Mouse (Mus musculus): ENCODE measurements around the gene Lsmem1. TPM values are rescaled to one million over a fixed set of nuclear protein-coding genes. Genes with fewer than 3 reads are reported as not detected.
"Not testable (repeated sequence)": the region's sequence is repeated elsewhere in the genome, so short reads cannot be mapped to it uniquely, and the experiment has no call there.

Lsmem1 gene
- total and polyA plus RNA-seq, 2 experiments from 2014 or later = 9.2 to 24.3 TPM

DNA sequence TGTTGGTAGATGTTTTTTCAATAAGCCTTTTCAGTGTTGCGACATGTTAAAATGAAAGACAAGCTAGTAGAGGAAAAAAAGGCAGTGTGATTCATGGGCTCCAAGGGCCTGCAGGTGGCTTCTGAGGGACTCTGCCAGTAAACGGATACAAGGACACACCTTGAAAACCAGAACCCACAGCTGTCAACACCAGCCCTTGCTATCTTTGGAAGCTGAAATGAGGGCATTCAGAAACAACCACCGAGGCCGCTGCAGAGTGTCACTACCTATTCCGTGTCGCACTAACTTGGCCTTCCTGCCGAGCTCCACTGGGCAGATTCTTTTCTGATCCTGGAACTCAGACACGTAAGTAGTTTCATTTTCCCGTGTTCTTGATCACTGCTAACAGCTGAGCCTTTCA is 863 bp downstream of the Lsmem1 start:
- Histone ChIP-seq H3K4me2 (ENCODE audit: low read depth, low read length) (peak overlapping the region; percentile 64), H3K27me3 (ENCODE audit: control insufficient read depth, insufficient read depth, low read length) (no peaks in the 10 kb centered on the region), H3K4me1 (ENCODE audit: control insufficient read depth, insufficient read depth) (no peaks in the 10 kb centered on the region), H3K36me3 (replicated peaks; ENCODE audit: control insufficient read depth, insufficient read depth, low read length) (peaks cover 21% of the 10 kb centered on the region), H3K4me3 (ENCODE audit: low read depth, low read length) (peak overlapping the region; percentile 46), H3K27ac (ENCODE audit: low read depth) (peak overlapping the region; percentile 98), H3K9ac (replicated peaks; ENCODE audit: low read depth, low read length) (peak overlapping the region; percentile 66), H3K9me3 (replicated peaks; ENCODE audit: control insufficient read depth, low read length) (no peaks in the 10 kb centered on the region)
- TF ChIP-seq CTCF (IDR thresholded peaks at IDR 0.05; ENCODE audit: low read depth) (no peak), EP300 (IDR thresholded peaks at IDR 0.05; ENCODE audit: low read depth) (0 out of 2 replicates have a peak, but pooled peaks have one; percentile 51)
- peak; percentile 80 for DNase-seq (ENCODE audit: low spot score)
- peak; percentile 76 for ATAC-seq (ENCODE audit: insufficient read depth, low read depth)
- 24% methylated on average over 9 of the region's 9 CpGs for WGBS

DNA sequence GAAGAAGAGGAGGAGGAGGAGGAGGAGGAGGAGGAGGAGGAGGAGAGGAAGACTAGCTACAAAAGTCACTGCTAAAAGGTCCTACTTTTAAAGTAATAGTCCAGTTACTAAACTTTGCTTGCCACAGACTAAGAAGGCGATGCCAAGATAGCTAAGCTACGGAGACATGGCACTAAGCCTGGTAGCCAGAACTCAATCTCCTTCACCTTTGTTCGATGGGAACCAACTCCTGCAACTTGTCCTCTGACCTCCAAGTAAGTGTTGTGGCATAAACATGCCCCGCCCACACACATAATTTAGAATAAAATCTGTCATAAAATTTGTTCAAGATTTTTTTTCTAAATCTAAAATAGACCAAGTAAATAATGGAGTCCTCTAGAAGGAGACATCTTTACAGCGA is 1.3 kb downstream of the Lsmem1 start:
- DNase-seq (ENCODE audit: low spot score) (no peak), ATAC-seq (ENCODE audit: insufficient read depth, low read depth) (peak; percentile 24; the same call in 1 of the 2 replicates)
- 41% methylated on average over 5 of the region's 5 CpGs for WGBS
- Histone ChIP-seq H3K9ac (replicated peaks; ENCODE audit: low read depth, low read length) (peak overlapping the region; percentile 66), H3K27me3 (ENCODE audit: control insufficient read depth, insufficient read depth, low read length) (no peaks in the 10 kb centered on the region), H3K27ac (ENCODE audit: low read depth) (peak overlapping the region; percentile 98), H3K4me2 (ENCODE audit: low read depth, low read length) (peak overlapping the region; percentile 64), H3K4me1 (ENCODE audit: control insufficient read depth, insufficient read depth) (no peaks in the 10 kb centered on the region), H3K4me3 (ENCODE audit: low read depth, low read length) (peak overlapping the region; percentile 46), H3K36me3 (replicated peaks; ENCODE audit: control insufficient read depth, insufficient read depth, low read length) (peaks cover 17% of the 10 kb centered on the region), H3K9me3 (replicated peaks; ENCODE audit: control insufficient read depth, low read length) (no peaks in the 10 kb centered on the region)
- no peak for TF ChIP-seq CTCF (IDR thresholded peaks at IDR 0.05; ENCODE audit: low read depth)
- TF ChIP-seq EP300 (IDR thresholded peaks at IDR 0.05; ENCODE audit: low read depth) = no peak

DNA sequence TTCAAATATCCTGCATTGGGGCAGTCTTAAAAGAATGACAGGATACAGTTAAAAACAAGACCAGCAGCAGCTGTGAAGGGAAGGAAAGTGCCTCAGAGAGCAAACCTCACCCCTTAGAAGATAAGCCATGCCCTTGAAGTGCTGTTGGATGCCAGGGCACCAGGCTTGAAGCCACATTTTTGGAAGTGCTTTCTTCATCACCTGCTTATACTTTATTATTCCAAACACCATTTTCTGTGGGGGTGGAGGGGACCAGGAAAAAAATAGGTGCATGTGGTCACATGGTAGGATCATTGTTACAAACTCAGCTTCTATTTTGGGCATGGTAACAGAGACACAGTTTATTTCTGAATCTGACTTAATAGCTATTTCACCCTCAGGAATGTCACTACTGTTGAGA is 1.8 kb downstream of the Lsmem1 start:
- peak; percentile 81 for ATAC-seq (ENCODE audit: insufficient read depth, low read depth)
- Histone ChIP-seq H3K9ac (replicated peaks; ENCODE audit: low read depth, low read length) (no peak overlapping the region), H3K4me1 (ENCODE audit: control insufficient read depth, insufficient read depth) (no peaks in the 10 kb centered on the region), H3K36me3 (replicated peaks; ENCODE audit: control insufficient read depth, insufficient read depth, low read length) (peaks cover 12% of the 10 kb centered on the region), H3K4me2 (ENCODE audit: low read depth, low read length) (peak overlapping the region; percentile 64; the same call in 1 of the 2 replicates), H3K4me3 (ENCODE audit: low read depth, low read length) (peak overlapping the region; percentile 3; the same call in 1 of the 2 replicates), H3K27me3 (ENCODE audit: control insufficient read depth, insufficient read depth, low read length) (no peaks in the 10 kb centered on the region), H3K27ac (ENCODE audit: low read depth) (peak overlapping the region; percentile 86), H3K9me3 (replicated peaks; ENCODE audit: control insufficient read depth, low read length) (no peaks in the 10 kb centered on the region)
- TF ChIP-seq EP300 (IDR thresholded peaks at IDR 0.05; ENCODE audit: low read depth) (no peak; the same call in 1 of the 2 replicates), CTCF (IDR thresholded peaks at IDR 0.05; ENCODE audit: low read depth) (no peak)
- DNase-seq (ENCODE audit: low spot score) = peak; percentile 91

DNA sequence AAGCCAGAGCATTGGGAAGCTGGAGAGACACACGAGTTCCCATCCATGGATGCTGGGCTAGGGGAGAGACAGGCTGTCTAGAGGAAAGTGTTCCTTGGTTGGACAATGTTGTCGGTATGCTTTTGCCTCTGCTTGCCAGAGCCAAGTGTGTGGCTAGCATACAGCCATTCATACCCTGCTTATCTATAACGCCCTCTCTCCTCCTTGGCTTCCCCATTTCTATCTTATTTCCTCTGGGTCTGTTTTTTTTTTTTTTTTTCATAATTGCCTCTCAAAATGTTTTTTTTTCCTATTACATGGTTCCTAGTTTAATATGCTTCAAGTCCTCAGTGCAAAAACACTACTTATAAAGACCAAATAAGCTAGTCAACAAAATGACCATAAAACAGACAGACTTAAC is 13.8 kb downstream of the Lsmem1 start:
- Histone ChIP-seq H3K4me2 (ENCODE audit: low read depth, low read length) (no peak overlapping the region), H3K27ac (ENCODE audit: low read depth) (no peak overlapping the region), H3K4me1 (ENCODE audit: control insufficient read depth, insufficient read depth) (no peaks in the 10 kb centered on the region), H3K9ac (replicated peaks; ENCODE audit: low read depth, low read length) (no peak overlapping the region), H3K27me3 (ENCODE audit: control insufficient read depth, insufficient read depth, low read length) (no peaks in the 10 kb centered on the region), H3K36me3 (replicated peaks; ENCODE audit: control insufficient read depth, insufficient read depth, low read length) (peaks cover 5% of the 10 kb centered on the region; the same call in 1 of the 2 replicates), H3K4me3 (ENCODE audit: low read depth, low read length) (no peak overlapping the region), H3K9me3 (replicated peaks; ENCODE audit: control insufficient read depth, low read length) (peaks cover 6% of the 10 kb centered on the region; the same call in 1 of the 2 replicates)
- WGBS = 65% methylated on average over 3 of the region's 3 CpGs
- no peak for ATAC-seq (ENCODE audit: insufficient read depth, low read depth)
- TF ChIP-seq CTCF (IDR thresholded peaks at IDR 0.05; ENCODE audit: low read depth) (no peak), EP300 (IDR thresholded peaks at IDR 0.05; ENCODE audit: low read depth) (no peak)
- no peak for DNase-seq (ENCODE audit: low spot score)

DNA sequence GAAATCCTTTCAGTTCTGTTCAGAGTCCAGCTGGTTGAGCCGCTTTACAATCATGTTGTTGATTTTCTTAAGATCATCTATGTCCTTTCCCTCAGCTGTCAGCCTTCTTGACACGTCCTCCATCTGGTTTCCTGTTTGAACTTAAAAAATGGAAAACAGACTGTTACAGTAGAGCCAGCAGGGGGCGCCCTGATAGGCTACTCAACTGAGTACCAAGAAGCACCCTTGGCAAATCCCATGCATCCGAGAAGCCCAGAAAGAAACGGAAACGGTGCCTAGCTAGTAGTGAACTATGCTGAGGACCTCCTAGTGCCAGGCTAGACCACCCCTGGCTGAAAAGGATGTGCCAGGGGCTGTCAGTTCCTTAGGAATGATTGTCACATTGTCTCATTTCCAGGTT is 22.2 kb downstream of the Lsmem1 start:
- no peak overlapping the region for H3K9ac ChIP-seq (replicated peaks; ENCODE audit: low read depth, low read length)
- 45% methylated on average over 6 of the region's 6 CpGs for WGBS
- peak; percentile 53 for TF ChIP-seq CTCF (IDR thresholded peaks at IDR 0.05; ENCODE audit: low read depth)
- TF ChIP-seq EP300 (IDR thresholded peaks at IDR 0.05; ENCODE audit: low read depth) = no peak
- 0 out of 2 replicates have a peak, but pooled peaks cover 14% of the 10 kb centered on the region for H3K36me3 ChIP-seq (replicated peaks; ENCODE audit: control insufficient read depth, insufficient read depth, low read length)
- no peak overlapping the region for H3K4me2 ChIP-seq (ENCODE audit: low read depth, low read length)
- DNase-seq (ENCODE audit: low spot score) (peak; percentile 15), ATAC-seq (ENCODE audit: insufficient read depth, low read depth) (no peak)
- H3K27ac ChIP-seq (ENCODE audit: low read depth) = no peak overlapping the region
- H3K27me3 ChIP-seq (ENCODE audit: control insufficient read depth, insufficient read depth, low read length) = no peaks in the 10 kb centered on the region
- H3K9me3 ChIP-seq (replicated peaks; ENCODE audit: control insufficient read depth, low read length) = peaks cover 6% of the 10 kb centered on the region; the same call in 1 of the 2 replicates
- H3K4me1 ChIP-seq (ENCODE audit: control insufficient read depth, insufficient read depth) = no peaks in the 10 kb centered on the region
- no peak overlapping the region for H3K4me3 ChIP-seq (ENCODE audit: low read depth, low read length)

DNA sequence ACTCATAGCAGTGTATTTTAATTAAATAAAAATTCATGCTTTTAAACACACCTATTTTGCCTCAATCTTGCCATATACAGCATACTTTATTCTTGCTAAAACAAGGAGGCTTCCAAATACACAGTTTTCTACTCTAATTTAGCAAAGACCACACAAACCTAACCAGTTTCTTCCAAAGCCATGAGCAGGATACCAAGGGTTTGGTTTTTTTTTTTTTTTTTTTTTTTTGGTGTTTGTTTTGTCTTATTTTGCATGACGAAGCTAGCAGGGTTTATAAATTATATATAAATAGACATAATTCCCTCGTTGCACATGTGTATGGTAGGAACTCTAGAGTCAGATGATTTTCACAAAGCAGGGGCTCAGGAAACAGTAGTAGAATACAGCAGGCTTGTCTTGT is 23.1 kb downstream of the Lsmem1 start:
- no peak overlapping the region for H3K4me3 ChIP-seq (ENCODE audit: low read depth, low read length)
- no peak for ATAC-seq (ENCODE audit: insufficient read depth, low read depth)
- no peak for TF ChIP-seq EP300 (IDR thresholded peaks at IDR 0.05; ENCODE audit: low read depth)
- no peak for TF ChIP-seq CTCF (IDR thresholded peaks at IDR 0.05; ENCODE audit: low read depth)
- H3K4me2 ChIP-seq (ENCODE audit: low read depth, low read length) = no peak overlapping the region
- H3K27me3 ChIP-seq (ENCODE audit: control insufficient read depth, insufficient read depth, low read length) = no peaks in the 10 kb centered on the region
- H3K9ac ChIP-seq (replicated peaks; ENCODE audit: low read depth, low read length) = no peak overlapping the region
- 75% methylated on average over 2 of the region's 2 CpGs for WGBS
- H3K36me3 ChIP-seq (replicated peaks; ENCODE audit: control insufficient read depth, insufficient read depth, low read length) = 0 out of 2 replicates have a peak, but pooled peaks cover 13% of the 10 kb centered on the region
- DNase-seq (ENCODE audit: low spot score) = no peak
- H3K27ac ChIP-seq (ENCODE audit: low read depth) = no peak overlapping the region
- peaks cover 4% of the 10 kb centered on the region; the same call in 1 of the 2 replicates for H3K9me3 ChIP-seq (replicated peaks; ENCODE audit: control insufficient read depth, low read length)
- no peaks in the 10 kb centered on the region for H3K4me1 ChIP-seq (ENCODE audit: control insufficient read depth, insufficient read depth)

DNA sequence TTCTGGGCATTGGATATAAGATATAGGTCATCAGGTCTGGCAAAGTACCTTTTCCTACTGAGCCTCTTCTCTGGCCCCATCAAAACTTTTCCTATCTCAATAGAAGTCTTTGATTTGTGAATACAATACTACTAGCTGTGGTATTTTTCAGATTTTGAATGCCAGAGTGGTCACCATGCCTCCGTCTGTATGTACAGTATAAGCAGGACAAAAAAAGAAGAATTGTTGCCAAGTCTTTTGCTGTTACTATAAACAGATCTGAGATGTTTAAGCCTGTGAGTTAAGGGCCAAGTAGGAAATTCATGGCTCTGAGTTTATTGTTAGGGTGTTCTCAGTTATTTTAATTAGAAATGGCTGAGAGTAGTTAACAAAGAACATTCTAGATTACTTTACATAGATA is 24.1 kb downstream of the Lsmem1 start:
- H3K27ac ChIP-seq (ENCODE audit: low read depth); H3K27me3 ChIP-seq (ENCODE audit: control insufficient read depth, insufficient read depth, low read length); H3K4me2 ChIP-seq (ENCODE audit: low read depth, low read length); H3K4me1 ChIP-seq (ENCODE audit: control insufficient read depth, insufficient read depth); DNase-seq (ENCODE audit: low spot score); H3K4me3 ChIP-seq (ENCODE audit: low read depth, low read length); H3K36me3 ChIP-seq (replicated peaks; ENCODE audit: control insufficient read depth, insufficient read depth, low read length); H3K9ac ChIP-seq (replicated peaks; ENCODE audit: low read depth, low read length); H3K9me3 ChIP-seq (replicated peaks; ENCODE audit: control insufficient read depth, low read length); ATAC-seq (ENCODE audit: insufficient read depth, low read depth): not testable (repeated sequence)
- 9% methylated on average over 1 of the region's 1 CpGs for WGBS

Measured in heart, postnatal 0 days (tissue).